Mouse (Mus musculus) adrenal gland, postnatal 14 days (tissue): ENCODE data around the gene Pnma5. TPM values are rescaled to one million over a fixed set of nuclear protein-coding genes. Genes with fewer than 3 reads are reported as not detected.

Source experiments
- DNase-seq: peaks from one replicate; pipeline ENCODE4 v3.0.0; 2021; ENCODE audit warnings: mixed read lengths
- microRNA-seq, 2 experiments: library from miRNA; unstranded; fragments of <30 nt; microRNA quantifications; one replicate each; pipeline ENCODE4 v1.2.0; 2021
- total RNA-seq: library from RNA; stranded (reverse); gene quantifications from 2 replicates; pipeline ENCODE4 v1.2.3, GENCODE M21; 2021

Pnma5 gene
- total RNA-seq, 1 experiment from 2014 or later: 0.15 TPM

- no peak for DNase-seq
Observed at GRCm38 (mm10) chrX:72985607-72986006, 51.3 kb downstream of the Pnma5 start.

Small RNAs within 50 kb of the gene (microRNA-seq; reads per million reads assigned to microRNA genes)
- gene Mir2137: 0.76 to 1.3 reads per million in 2 experiments

Other genes starting within 250 kb of the Pnma5 start
- gene Gabrq, start 211.9 kb downstream of the Pnma5 start, total RNA-seq: 0.11 TPM in 1 of 2 replicates, not detected in the other
- gene Cetn2, start 118.7 kb downstream of the Pnma5 start, total RNA-seq: 34.6 and 38.7 TPM in 2 replicates
- gene Nsdhl, start 118.5 kb downstream of the Pnma5 start, total RNA-seq: 21.4 and 29.1 TPM in 2 replicates
- gene Zfp185, start 49.8 kb downstream of the Pnma5 start, total RNA-seq: 2.6 and 4.7 TPM in 2 replicates
- 0.11 and 0.38 TPM in 2 replicates for gene Pnma3, start 27.7 kb upstream of the Pnma5 start, total RNA-seq
- gene Xlr4a, start 45.4 kb upstream of the Pnma5 start, total RNA-seq: 1.0 and 3.1 TPM in 2 replicates
- gene Xlr3a, start 60.0 kb upstream of the Pnma5 start, total RNA-seq: 1.0 and 2.9 TPM in 2 replicates
- gene Gm14685, start 79.9 kb upstream of the Pnma5 start, total RNA-seq: 0.49 and 0.82 TPM in 2 replicates
- not detected in 2 replicates for gene Xlr5b, start 111.7 kb upstream of the Pnma5 start, total RNA-seq
- gene DXBay18, start 112.3 kb upstream of the Pnma5 start, total RNA-seq: 0.22 TPM in 1 of 2 replicates, not detected in the other
- not detected in 2 replicates for gene Spin2d, start 139.9 kb upstream of the Pnma5 start, total RNA-seq
- 8.9 and 10.4 TPM in 2 replicates for gene Xlr3b, start 155.1 kb upstream of the Pnma5 start, total RNA-seq
- 1.7 and 3.7 TPM in 2 replicates for gene Xlr4b, start 177.2 kb upstream of the Pnma5 start, total RNA-seq
- gene F8a, start 191.2 kb upstream of the Pnma5 start, total RNA-seq: 7.6 and 8.4 TPM in 2 replicates
- gene Xlr4c, start 206.0 kb upstream of the Pnma5 start, total RNA-seq: 0.85 and 1.2 TPM in 2 replicates
- not detected in 2 replicates for gene Xlr3c, start 228.3 kb upstream of the Pnma5 start, total RNA-seq